10 mouse cellular contexts compared by ENCODE assay signal in genomic region chr9:70141885-70142326, GRCm38 (mm10). TPM values are rescaled to one million over a fixed set of nuclear protein-coding genes. Genes with fewer than 3 reads are reported as not detected.
DNase-seq lines count a peak whose midpoint lies in the region; ATAC-seq lines count a peak whose summit lies in the region.
"Had no signal": no experiment of that assay in that cellular context is flagged by ENCODE, and none has a peak within 500 bp of the region (broad histone marks: within the 10 kb centered on the region; RNA-seq: fewer than 3 reads in every experiment).

No protein-coding gene starts in this region.

- intact Hi-C loops in heart, postnatal 25 days (cut with DNase I) = no loop called here

- H3K9ac ChIP-seq in heart, embryonic 16.5 days (ENCODE audit: low read length) = peak overlapping the region; percentile 79; the same call in 1 of the 2 replicates

- DNase-seq in heart, postnatal 25 days (ENCODE audit: low spot score) = no peak
- DNase-seq in ZHBTc4 (ENCODE audit: low read depth, low spot score) = peak; percentile 42
- DNase-seq in frontal cortex, postnatal 36 days (ENCODE audit: low spot score in 2 of 2) = peak; percentile 45 to 55
- peak; percentile 15 for DNase-seq in midbrain, embryonic 10.5 days (ENCODE audit: low spot score)
- DNase-seq in B cell, adult 2 months = no peak
- DNase-seq in T-cell, adult 2 months (ENCODE audit: low spot score) = no peak

- no peak overlapping the region for H3K27ac ChIP-seq in heart, embryonic 16.5 days (ENCODE audit: low read length)
- peak overlapping the region; percentile 83; the same call in 1 of the 2 replicates for H3K27ac ChIP-seq in midbrain, embryonic 10.5 days (replicated peaks)

- peaks cover 10% of the 10 kb centered on the region; the same call in 1 of the 2 replicates for H3K4me1 ChIP-seq in heart, embryonic 16.5 days (ENCODE audit: control insufficient read depth, insufficient read depth, low read length)
- H3K4me1 ChIP-seq in midbrain, embryonic 10.5 days = peaks cover 55% of the 10 kb centered on the region

- no peaks in the 10 kb centered on the region for H3K9me3 ChIP-seq in heart, embryonic 16.5 days (replicated peaks; ENCODE audit: control insufficient read depth, low read length)
- 0 out of 2 replicates have a peak, but pooled peaks cover 3% of the 10 kb centered on the region for H3K9me3 ChIP-seq in midbrain, embryonic 10.5 days (replicated peaks)

- H3K4me3 ChIP-seq in heart, embryonic 16.5 days (ENCODE audit: low read length) = peak overlapping the region; percentile 74
- peak overlapping the region; percentile 72 for H3K4me3 ChIP-seq in midbrain, embryonic 10.5 days

- no peaks in the 10 kb centered on the region for H3K27me3 ChIP-seq in heart, embryonic 16.5 days (ENCODE audit: control insufficient read depth, insufficient read depth, low read length)
- peaks cover 51% of the 10 kb centered on the region for H3K27me3 ChIP-seq in midbrain, embryonic 10.5 days (ENCODE audit: low read depth, poor library complexity, severe bottlenecking)

- no peak for ATAC-seq in heart, embryonic 16.5 days (replicated peaks; ENCODE audit: extremely low read depth, insufficient read depth, low FRiP score)
- ATAC-seq in monocyte, adult 5-6 weeks (replicated peaks; ENCODE audit: insufficient number of reproducible peaks, low FRiP score, low TSS enrichment, poor library complexity, severe bottlenecking) = no peak

- 6% methylated on average over 11 of the region's 11 CpGs for WGBS in heart, embryonic 16.5 days
- 8% methylated on average over 11 of the region's 11 CpGs for WGBS in midbrain, embryonic 10.5 days

- H3K4me2 ChIP-seq in heart, embryonic 16.5 days (ENCODE audit: low read depth, low read length) = peak overlapping the region; percentile 82

- H3K36me3 ChIP-seq in heart, embryonic 16.5 days (ENCODE audit: control insufficient read depth, insufficient read depth) = no peaks in the 10 kb centered on the region
- no peaks in the 10 kb centered on the region for H3K36me3 ChIP-seq in midbrain, embryonic 10.5 days

RNA-seq across cellular contexts. Expression of gene Fam81a, which starts 0.5 kb away (rescaled TPM):
- polyA plus RNA-seq in heart, embryonic 16.5 days (2015; fragmentation: Nextera tagmentation; extraction: Ambion mirVana) = 41.4 and 43.9 TPM in 2 replicates
- total RNA-seq in heart, postnatal 25 days (2021) = 10 to 100 TPM; 35.8 to 41.9 TPM
- 6.1 and 8.5 TPM in 2 replicates for polyA plus RNA-seq in midbrain, embryonic 10.5 days (2016; fragmentation: Nextera tagmentation; extraction: Ambion mirVana)
- total RNA-seq in monocyte, adult 5-6 weeks (2017) = 0.64 to 1.7 TPM (median 0.76 TPM) in 3 replicates
- total RNA-seq: hematopoietic stem cell, adult 5-6 weeks; MEL had no signal

Comparison
In these comparisons a context has a peak if more than half of its experiments do, and no peak if none do; other contexts are left out.
1. DNase-seq: peak in ZHBTc4 (single experiment), frontal cortex, postnatal 36 days (2 of 2) and midbrain, embryonic 10.5 days (single experiment); none in heart, postnatal 25 days (single experiment), B cell, adult 2 months (0 of 2) and T-cell, adult 2 months (single experiment).
2. RNA of gene Fam81a, which starts 0.5 kb away (total RNA-seq): 35.8 to 41.9 TPM in heart, postnatal 25 days; 0.64 to 1.7 TPM in monocyte, adult 5-6 weeks; every median in the first group is over 10 times any median in the second.